Mouse (Mus musculus) v-Abl transformed pro-B cells (cell line): ENCODE measurements around the gene Lamb3.

ENCODE experiments used
- in situ Hi-C, 2 experiments: fragments of 400-800 bp; cut with MboI; formaldehyde crosslinking; loops; one replicate each; pipeline ENCODE4 v1.15.1; 2025; ENCODE audit not compliant: unreplicated experiment in 2 of 2

Lamb3 gene

GRCm38 (mm10) chr1:193363801-193364231, 156.3 kb downstream of the Lamb3 start:
- in situ Hi-C loops: loop anchor here in 1 of 2 experiments (25.0 kb wide), 1 partner anchor 627 kb away; no protein-coding TSS in a partner anchor

- in situ Hi-C loops: loop anchor here in 1 of 2 experiments (25.0 kb wide), 1 partner anchor 631 kb away; no protein-coding TSS in a partner anchor
Observed at GRCm38 (mm10) chr1:193368055-193368454, 160.6 kb downstream of the Lamb3 start.

DNA sequence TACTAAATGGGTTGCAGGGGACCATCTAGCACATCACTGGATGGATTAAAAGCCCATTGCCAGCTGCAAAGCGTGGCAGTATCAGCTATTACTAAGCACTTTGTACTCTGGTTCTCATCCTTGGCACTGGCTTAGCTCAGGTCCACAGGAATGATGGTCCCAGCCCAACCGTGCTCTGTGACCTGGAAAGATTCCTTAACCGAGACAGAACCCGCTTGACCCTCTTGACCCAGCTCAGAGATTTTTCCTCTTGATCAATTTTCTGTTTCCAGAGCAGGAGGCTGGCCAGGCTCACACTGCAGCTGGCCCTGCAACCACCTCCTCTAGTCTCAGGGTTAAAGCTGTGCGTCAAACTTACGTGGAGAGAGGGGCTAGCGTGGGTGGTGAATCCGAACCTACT, 161.6 kb downstream of the Lamb3 start:
- in situ Hi-C loops: loop anchor here in 1 of 2 experiments (25.0 kb wide), 1 partner anchor 632 kb away; no protein-coding TSS in a partner anchor

DNA sequence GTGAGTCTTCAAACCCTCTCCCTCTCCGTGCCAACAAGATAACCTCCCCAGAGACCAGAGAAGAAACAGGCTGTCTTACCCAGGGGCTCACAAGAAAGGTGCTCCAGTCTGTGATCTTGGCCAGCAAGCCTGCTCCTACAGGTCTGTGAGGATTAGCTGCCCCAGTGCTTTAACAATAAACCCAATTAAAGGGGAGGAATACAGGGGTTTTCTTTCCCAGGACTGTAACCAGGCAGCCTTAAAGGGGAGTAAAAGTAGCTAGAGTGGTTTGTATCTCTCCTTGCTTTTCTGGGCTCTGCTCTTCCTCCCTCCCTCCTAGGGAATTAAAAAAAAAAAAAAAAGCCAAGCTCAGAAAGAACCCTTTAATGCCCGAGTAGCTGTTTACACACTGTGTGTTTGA, 162.6 kb downstream of the Lamb3 start, which contains the start of gene Camk1g:
Camk1g (minus strand) TSS at position 203 of the 400 bp plus-strand sequence.
- in situ Hi-C loops: loop anchor here (10.0 to 25.0 kb wide), 4 partner anchors 245 to 633 kb away; no protein-coding TSS in a partner anchor

DNA sequence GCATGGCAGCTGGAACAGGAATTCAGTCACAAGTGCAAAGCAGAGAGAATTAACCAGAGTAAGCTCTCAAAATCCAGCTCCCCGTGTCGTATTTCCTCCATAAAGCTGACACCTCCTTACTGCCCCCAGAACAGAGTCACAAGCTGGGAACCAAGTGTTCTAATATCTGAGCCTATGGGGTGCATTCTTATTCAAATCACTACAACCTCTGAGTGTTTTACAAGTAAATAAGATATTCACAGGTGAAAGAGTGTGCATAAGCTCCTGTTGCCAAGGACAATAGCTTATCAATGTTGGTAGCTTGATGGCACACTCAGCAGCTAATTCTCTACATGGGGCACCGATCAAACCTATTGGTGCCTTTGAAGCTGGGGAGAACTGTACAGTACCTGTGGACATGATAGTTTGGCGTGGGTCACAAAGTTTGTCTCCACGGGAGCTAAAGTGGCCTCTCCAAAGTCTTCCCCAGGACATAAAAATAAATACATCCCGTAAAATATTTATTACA, 166.5 kb downstream of the Lamb3 start:
- in situ Hi-C loops: loop anchor here (10.0 to 25.0 kb wide), 4 partner anchors 249 to 637 kb away; no protein-coding TSS in a partner anchor

DNA sequence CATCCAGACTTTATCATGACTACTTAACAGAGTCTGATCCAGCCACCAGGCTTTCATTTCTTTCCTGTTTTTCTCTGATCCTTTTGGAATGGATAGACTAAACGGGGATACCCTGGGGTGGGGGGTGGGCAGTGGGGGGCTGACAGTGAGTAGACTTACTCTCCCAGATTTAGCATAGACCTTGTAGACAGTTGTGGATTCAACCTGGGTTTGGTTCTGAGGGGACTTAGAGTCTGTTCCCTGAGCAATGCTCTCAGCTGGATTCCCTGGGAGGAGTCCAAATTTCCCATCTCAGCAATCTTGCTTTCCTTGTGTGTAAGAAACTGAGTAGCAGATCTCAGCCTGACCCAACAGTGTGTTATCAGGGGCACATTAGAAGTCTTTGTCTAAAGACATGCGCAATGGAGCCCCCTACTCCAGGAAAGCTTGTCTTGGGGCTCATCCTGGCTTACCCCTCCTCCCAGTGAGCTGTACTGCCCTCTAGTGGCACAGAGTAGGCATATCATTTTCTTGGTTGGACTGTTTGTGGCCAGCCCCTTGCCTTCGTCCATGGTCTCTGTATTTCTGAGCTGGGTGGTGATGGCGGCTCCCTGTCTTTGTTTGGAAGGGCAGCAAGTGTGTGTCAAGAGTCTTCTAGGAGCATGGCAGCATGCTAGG, 169.1 kb downstream of the Lamb3 start:
- in situ Hi-C loops: loop anchor here (5.0 to 10.0 kb wide), 8 partner anchors 49 to 622 kb away; partner anchors contain the start of gene Lamb3 (in 2 of the 2)

DNA sequence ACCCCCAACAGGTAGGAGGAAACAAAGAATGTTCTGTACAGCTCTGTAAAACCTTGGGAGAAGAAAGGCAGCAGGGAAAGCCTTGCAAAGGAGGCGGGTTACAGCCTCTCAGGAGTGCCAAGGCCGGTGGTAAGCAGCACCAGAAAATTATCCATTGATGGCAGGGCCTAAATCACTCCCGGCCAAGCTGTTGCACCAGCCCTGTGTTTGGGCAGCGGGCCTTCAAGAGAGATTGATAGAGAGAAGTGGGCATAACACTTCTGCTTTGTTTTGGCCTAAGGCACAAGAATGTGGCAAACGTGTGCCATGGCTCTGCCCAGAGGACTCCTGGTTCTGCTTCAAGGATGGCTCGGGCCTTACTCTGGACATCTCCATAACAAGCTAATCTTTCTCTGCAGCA, 172.1 kb downstream of the Lamb3 start:
- in situ Hi-C loops: loop anchor here (5.0 to 10.0 kb wide), 9 partner anchors 52 to 625 kb away; partner anchors contain the start of gene Lamb3 (in 2 of the 2)

GRCm38 (mm10) chr1:193380877-193381276, 173.4 kb downstream of the Lamb3 start:
- in situ Hi-C loops: loop anchor here (10.0 kb wide), 1 partner anchor 204 kb away; no protein-coding TSS in a partner anchor

GRCm38 (mm10) chr1:193381597-193382404, 174.3 kb downstream of the Lamb3 start:
- in situ Hi-C loops: loop anchor here (10.0 kb wide), 1 partner anchor 203 kb away; no protein-coding TSS in a partner anchor

GRCm38 (mm10) chr1:193382435-193382834, 174.9 kb downstream of the Lamb3 start:
- in situ Hi-C loops: loop anchor here (10.0 kb wide), 1 partner anchor 202 kb away; no protein-coding TSS in a partner anchor

DNA sequence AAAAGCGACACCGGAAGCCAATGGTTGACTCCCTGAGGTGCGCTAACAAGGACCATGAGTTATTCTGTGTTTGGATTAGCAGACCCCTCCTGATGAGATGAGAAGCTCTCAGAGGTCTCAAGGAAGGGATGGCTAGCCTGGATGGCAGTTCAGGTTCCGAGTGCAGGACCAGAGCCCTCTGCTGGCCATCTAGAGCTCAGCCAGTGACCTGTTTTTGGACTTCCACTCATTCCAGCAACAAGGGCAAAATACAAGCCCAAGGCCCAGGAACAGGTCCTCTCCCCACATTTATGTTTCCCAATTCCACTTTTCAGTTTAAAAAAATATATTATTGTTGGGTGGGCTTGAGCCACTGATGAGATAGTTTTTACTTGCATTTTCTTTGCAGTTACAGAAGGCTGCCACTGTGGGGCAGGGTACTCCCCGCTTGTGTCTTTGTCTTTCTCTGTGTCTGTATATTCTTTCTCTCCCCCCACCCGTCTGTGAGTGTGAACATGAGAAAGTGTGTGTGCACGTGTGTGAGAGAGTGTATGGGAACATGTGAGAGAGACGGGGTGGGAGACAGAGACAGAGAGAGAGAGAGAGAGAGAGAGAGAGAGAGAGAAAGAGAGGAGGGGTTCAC, 175.5 kb downstream of the Lamb3 start:
- in situ Hi-C loops: loop anchor here (10.0 kb wide), 1 partner anchor 202 kb away; no protein-coding TSS in a partner anchor

- in situ Hi-C loops: loop anchor here (5.0 to 10.0 kb wide), 2 partner anchors 199 to 316 kb away; no protein-coding TSS in a partner anchor
Observed at GRCm38 (mm10) chr1:193386136-193386535, 178.6 kb downstream of the Lamb3 start.

- in situ Hi-C loops: loop anchor here (5.0 to 10.0 kb wide), 2 partner anchors 198 to 315 kb away; no protein-coding TSS in a partner anchor
Observed at GRCm38 (mm10) chr1:193387241-193387640, 179.7 kb downstream of the Lamb3 start.

GRCm38 (mm10) chr1:193389505-193389904, 182.0 kb downstream of the Lamb3 start:
- in situ Hi-C loops: loop anchor here (5.0 to 10.0 kb wide), 2 partner anchors 195 to 313 kb away; no protein-coding TSS in a partner anchor

GRCm38 (mm10) chr1:193390004-193390403, 182.5 kb downstream of the Lamb3 start:
- in situ Hi-C loops: no loop called here

- in situ Hi-C loops: no loop called here
Observed at GRCm38 (mm10) chr1:193392266-193392665, 184.8 kb downstream of the Lamb3 start.
